ENCODE assay signal across 8 mouse cellular contexts in genomic region chr2:140066353-140067314, GRCm38 (mm10). TPM values are rescaled to one million over a fixed set of nuclear protein-coding genes. Genes with fewer than 3 reads are reported as not detected.
DNase-seq lines count a peak whose midpoint lies in the region; ATAC-seq lines count a peak whose summit lies in the region.

Gene Tasp1, minus strand, starts transcription at chr2:140066805.

- DNase-seq in adipocyte (ENCODE audit: low spot score) = peak; percentile 98
- peak; percentile 99 for DNase-seq in embryo, embryonic 10 days (ENCODE audit: low spot score)
- peak; percentile 87 for DNase-seq in gastrocnemius, postnatal 10 days
- peak; percentile 96 for DNase-seq in induced T-regulatory cell, adult 2 months (ENCODE audit: low read depth)
- DNase-seq in left cerebral cortex, adult 9 months (ENCODE audit: low spot score in 2 of 2) = peak; percentile 89 to 95
- DNase-seq in right cerebral cortex, postnatal 14 days = peak; percentile 93
- DNase-seq in urinary bladder, postnatal 36 days (ENCODE audit: low spot score in 2 of 2) = peak; percentile 87 to 92

- ATAC-seq in megakaryocyte progenitor cell, adult 5-6 weeks (replicated peaks; ENCODE audit: poor library complexity) = peak; percentile 96

RNA-seq across cellular contexts. Expression of gene Tasp1, which starts in this region (rescaled TPM):
- 1 to 10 TPM; 5.6 to 5.7 TPM for total RNA-seq in gastrocnemius, postnatal 10 days (2021)
- 18.0 and 19.6 TPM in 2 replicates for total RNA-seq in megakaryocyte progenitor cell, adult 5-6 weeks (2015)
- total RNA-seq in megakaryocyte progenitor cell, adult 5-6 weeks (2017) = 22.2 and 29.6 TPM in 2 replicates

Comparison
In these comparisons a context has a peak if more than half of its experiments do, and no peak if none do; other contexts are left out.
1. Peak in every context shown above with its lines: DNase-seq and ATAC-seq.